Mouse (Mus musculus) intestine, embryonic 16.5 days (tissue): ENCODE measurements around the gene Rapgef4. TPM values are rescaled to one million over a fixed set of nuclear protein-coding genes. Genes with fewer than 3 reads are reported as not detected.

Experiments used
- ATAC-seq: fragments of 200-750 bp; cut with Nextera tagmentation; 2 replicates; pipeline ENCODE4 v1.8.0; 2017; ENCODE audit warnings: moderate TSS enrichment, moderate library complexity
- H3K27ac ChIP-seq: fragments of 300-500 bp; sonication (generic); 2 replicates; pipeline ENCODE4 v1.5.1; 2014; ENCODE audit warnings: mild to moderate bottlenecking, low read length
- H3K27me3 ChIP-seq: fragments of 300-500 bp; sonication (generic); replicated peaks from 2 replicates; pipeline ENCODE4 v1.6.1; 2014; ENCODE audit warnings: low read length, control low read depth, mixed read lengths; ENCODE audit not compliant: control insufficient read depth, insufficient read depth
- H3K36me3 ChIP-seq: fragments of 300-500 bp; sonication (generic); 2 replicates; pipeline ENCODE4 v1.6.1; 2014; ENCODE audit warnings: low read length, control low read depth; ENCODE audit not compliant: control insufficient read depth, insufficient read depth
- H3K4me1 ChIP-seq: fragments of 300-500 bp; sonication (generic); 2 replicates; pipeline ENCODE4 v1.6.1; 2014; ENCODE audit warnings: low read length, control low read depth, mixed read lengths; ENCODE audit not compliant: control insufficient read depth, insufficient read depth
- H3K4me2 ChIP-seq: fragments of 300-500 bp; sonication (generic); 2 replicates; pipeline ENCODE4 v1.6.1; 2014; ENCODE audit warnings: low read depth, low read length, control low read depth
- H3K4me3 ChIP-seq: fragments of 300-500 bp; sonication (generic); 2 replicates; pipeline ENCODE4 v1.5.1; 2014; ENCODE audit warnings: mild to moderate bottlenecking, low read length
- H3K9ac ChIP-seq: fragments of 300-500 bp; sonication (generic); 2 replicates; pipeline ENCODE4 v1.6.1; 2014; ENCODE audit warnings: low read depth, low read length
- H3K9me3 ChIP-seq: fragments of 300-500 bp; sonication (generic); 2 replicates; pipeline ENCODE4 v1.6.1; 2016; ENCODE audit warnings: low read length, control low read depth; ENCODE audit not compliant: control insufficient read depth
- WGBS: fragments of 180-500 bp; shearing (Covaris S2); extraction: QIAGEN DNeasy Blood & Tissue Kit; methylation state at CpG from one replicate; pipeline ENCODE4 v1.1.7; 2014; 5-methylcytosine and 5-hydroxymethylcytosine counted together
- polyA plus RNA-seq: library from polyadenylated mRNA; unstranded; fragments of >200 nt; fragmentation: Nextera tagmentation; extraction: Ambion mirVana; gene quantifications from 2 replicates; pipeline ENCODE4 v1.2.1, GENCODE M21; 2015

Rapgef4 gene
- polyA plus RNA-seq, 1 experiment from 2014 or later = 2.8 TPM

GRCm38 (mm10) chr2:72296984-72297715 is 316.1 kb downstream of the Rapgef4 start:
- H3K27ac ChIP-seq = peak overlapping the region; percentile 54
- ATAC-seq = 0 out of 2 replicates have a peak, but pooled peaks have one; percentile 5
- H3K9ac ChIP-seq = peak overlapping the region; percentile 53; the same call in 1 of the 2 replicates

GRCm38 (mm10) chr2:72297716-72298082 is 316.7 kb downstream of the Rapgef4 start:
- H3K9ac ChIP-seq = peak overlapping the region; percentile 53; the same call in 1 of the 2 replicates
- WGBS = 52% methylated on average over 10 of the region's 10 CpGs

More at GRCm38 (mm10) chr2:72296984-72297715, 316.1 kb downstream of the Rapgef4 start:
- no peak overlapping the region for H3K4me3 ChIP-seq
- peaks cover 10% of the 10 kb centered on the region for H3K4me1 ChIP-seq
- no peaks in the 10 kb centered on the region for H3K9me3 ChIP-seq
- H3K36me3 ChIP-seq = 0 out of 2 replicates have a peak, but pooled peaks cover 3% of the 10 kb centered on the region
- H3K27me3 ChIP-seq = no peaks in the 10 kb centered on the region
- 0 out of 2 replicates have a peak overlapping the region, but pooled peaks have one; percentile 35 for H3K4me2 ChIP-seq
- WGBS = 81% methylated on average over 10 of the region's 10 CpGs

GRCm38 (mm10) chr2:72298406-72298805 is 317.4 kb downstream of the Rapgef4 start:
- no peak overlapping the region for H3K4me2 ChIP-seq
- H3K27me3 ChIP-seq = no peaks in the 10 kb centered on the region
- no peaks in the 10 kb centered on the region for H3K9me3 ChIP-seq
- H3K4me1 ChIP-seq = peaks cover 12% of the 10 kb centered on the region
- H3K36me3 ChIP-seq = 0 out of 2 replicates have a peak, but pooled peaks cover 3% of the 10 kb centered on the region
- no peak for ATAC-seq
- H3K27ac ChIP-seq = 0 out of 2 replicates have a peak overlapping the region, but pooled peaks have one; percentile 54
- no peak overlapping the region for H3K9ac ChIP-seq
- 66% methylated on average over 4 of the region's 4 CpGs for WGBS
- no peak overlapping the region for H3K4me3 ChIP-seq

More at GRCm38 (mm10) chr2:72297716-72298082, 316.7 kb downstream of the Rapgef4 start:
- Histone ChIP-seq H3K27me3 (no peaks in the 10 kb centered on the region), H3K4me1 (peaks cover 10% of the 10 kb centered on the region), H3K9me3 (no peaks in the 10 kb centered on the region), H3K36me3 (0 out of 2 replicates have a peak, but pooled peaks cover 3% of the 10 kb centered on the region), H3K4me3 (no peak overlapping the region), H3K27ac (peak overlapping the region; percentile 54), H3K4me2 (peak overlapping the region; percentile 35; the same call in 1 of the 2 replicates)
- ATAC-seq = peak; percentile 53

- 0 out of 2 replicates have a peak, but pooled peaks cover 3% of the 10 kb centered on the region for H3K36me3 ChIP-seq
- H3K4me2 ChIP-seq = no peak overlapping the region
- no peak overlapping the region for H3K9ac ChIP-seq
- 76% methylated on average over 9 of the region's 9 CpGs for WGBS
- no peaks in the 10 kb centered on the region for H3K9me3 ChIP-seq
- no peak for ATAC-seq
- no peaks in the 10 kb centered on the region for H3K27me3 ChIP-seq
- H3K4me1 ChIP-seq = peaks cover 12% of the 10 kb centered on the region
- no peak overlapping the region for H3K4me3 ChIP-seq
- H3K27ac ChIP-seq = no peak overlapping the region
Measured at GRCm38 (mm10) chr2:72301194-72301916, 320.3 kb downstream of the Rapgef4 start.

- H3K9ac ChIP-seq = no peak overlapping the region
- no peaks in the 10 kb centered on the region for H3K27me3 ChIP-seq
- WGBS = 87% methylated on average over 7 of the region's 7 CpGs
- H3K4me1 ChIP-seq = peaks cover 5% of the 10 kb centered on the region; the same call in 1 of the 2 replicates
- H3K4me2 ChIP-seq = no peak overlapping the region
- no peak overlapping the region for H3K4me3 ChIP-seq
- no peak for ATAC-seq
- no peaks in the 10 kb centered on the region for H3K9me3 ChIP-seq
- H3K36me3 ChIP-seq = no peaks in the 10 kb centered on the region
- H3K27ac ChIP-seq = no peak overlapping the region
Measured at GRCm38 (mm10) chr2:72305738-72306137, 324.7 kb downstream of the Rapgef4 start.

Other genes with a start within 250 kb of the Rapgef4 start
- 22.6 and 28.0 TPM in 2 replicates for gene Itga6, start 235.6 kb upstream of the Rapgef4 start, polyA plus RNA-seq
- gene Pdk1, start 108.0 kb upstream of the Rapgef4 start, polyA plus RNA-seq = 62.7 and 65.5 TPM in 2 replicates